Mouse (Mus musculus) bone marrow macrophage, adult 2 months (primary cell): Measurements from ENCODE around the gene Dhps.

Source experiments
- CTCF ChIP-seq: IDR thresholded peaks from 2 replicates; pipeline ENCODE4 v1.5.1; 2012; ENCODE audit warnings: low read depth, mild to moderate bottlenecking, low read length, moderate library complexity
- POLR2A ChIP-seq: IDR thresholded peaks from 2 replicates; pipeline ENCODE4 v1.6.1; 2012; ENCODE audit warnings: mild to moderate bottlenecking, low read depth, low read length, borderline replicate concordance

DNA sequence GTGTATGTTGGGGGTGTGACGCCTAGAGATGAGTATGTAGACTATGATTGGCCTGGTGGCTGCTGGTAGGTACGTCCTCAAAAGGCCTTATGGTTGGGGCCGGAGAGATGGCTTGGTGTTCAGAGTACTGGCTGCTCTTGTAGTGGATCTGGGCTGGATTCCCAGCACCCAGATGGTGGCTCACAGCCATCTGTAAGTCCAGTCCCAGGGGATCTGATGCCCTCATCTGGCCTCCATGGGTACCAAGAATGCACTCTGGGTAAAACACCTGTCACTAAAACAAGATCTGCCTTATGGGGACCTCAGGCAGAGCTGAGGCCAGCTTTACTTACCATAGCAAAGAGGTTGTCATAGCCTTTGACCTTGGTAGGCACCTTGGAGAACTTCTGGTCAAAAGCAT lies 47.7 kb upstream of the Dhps start:
- TF ChIP-seq CTCF (no peak), POLR2A (no peak)
